Mouse (Mus musculus) left cerebral cortex, adult 2 months (tissue): Measurements from ENCODE around the gene Pnlip. TPM values are rescaled to one million over a fixed set of nuclear protein-coding genes. Genes with fewer than 3 reads are reported as not detected.

ENCODE experiments used
- DNase-seq, 2 experiments: peaks; one replicate each; pipeline ENCODE4 v3.0.0; 2021 to 2022; ENCODE audit warnings: low spot score in 2 of 2, mixed read lengths in 1 of 2; ENCODE audit errors: extremely low spot score in 1 of 2
- H3K27ac ChIP-seq: fragments of 200-600 bp; 2 replicates; pipeline ENCODE4 v1.8.1; 2022
- H3K4me3 ChIP-seq: fragments of 200-600 bp; 2 replicates; pipeline ENCODE4 v1.8.1; 2022
- CTCF ChIP-seq: fragments of 200-600 bp; IDR thresholded peaks from 2 replicates; pipeline ENCODE4 v1.8.1; 2022; ENCODE audit warnings: antibody characterized with exemption, mild to moderate bottlenecking, moderate library complexity
- intact Hi-C: fragments of 180-260 bp; cut with DNase I; formaldehyde crosslinking; loops from one replicate; pipeline ENCODE4 v1.15.1; 2025
- long read RNA-seq, 2 experiments: library from polyadenylated mRNA; stranded (forward); transcript quantifications; one replicate each; pipeline ENCODE4 v2.0.0; 2021; ENCODE audit warnings: borderline mapping rate in 2 of 2
- total RNA-seq, 2 experiments: library from RNA; stranded (reverse); gene quantifications; 2 replicates each; pipeline ENCODE4 v1.2.3; 2021

The Pnlip gene
- 1 to 10 TPM; 3.0 to 3.2 TPM for total RNA-seq
- long read RNA-seq, experiment 1, partial matches to known transcripts, result 0 of 4 reads
- long read RNA-seq, experiment 1, other reads (novel, unspliced or antisense), result 4 of 4 reads
- long read RNA-seq, experiment 2, partial matches to known transcripts, result 0 of 1 reads
- long read RNA-seq, experiment 2, other reads (novel, unspliced or antisense), result 1 of 1 reads

GRCm38 (mm10) chr19:58652198-58652597 is at the start of gene Pnlip:
Gene Pnlip (plus strand): TSS chr19:58652498.
- intact Hi-C loops, result no loop called here
- no peak within 1 kb of the TSS for H3K4me3 ChIP-seq
- no peak for DNase-seq
- H3K27ac ChIP-seq, result no peak within 1 kb of the TSS
- no peak for TF ChIP-seq CTCF

GRCm38 (mm10) chr19:58609716-58610115 is 42.6 kb upstream of the Pnlip start:
- no peak for DNase-seq
- intact Hi-C loops, result no loop called here
- H3K4me3 ChIP-seq, result no peak overlapping the region

GRCm38 (mm10) chr19:58612745-58613144 is 39.6 kb upstream of the Pnlip start:
- no peak for DNase-seq
- TF ChIP-seq CTCF, result no peak
- intact Hi-C loops, result no loop called here
- no peak overlapping the region for H3K27ac ChIP-seq
- no peak overlapping the region for H3K4me3 ChIP-seq

More at GRCm38 (mm10) chr19:58609716-58610115, 42.6 kb upstream of the Pnlip start:
- no peak for TF ChIP-seq CTCF
- H3K27ac ChIP-seq, result no peak overlapping the region

GRCm38 (mm10) chr19:58616606-58617005 is 35.7 kb upstream of the Pnlip start:
- intact Hi-C loops, result no loop called here
- no peak for DNase-seq

GRCm38 (mm10) chr19:58620661-58621060 is 31.6 kb upstream of the Pnlip start:
- no peak overlapping the region for H3K4me3 ChIP-seq
- no peak for TF ChIP-seq CTCF
- DNase-seq, result no peak
- intact Hi-C loops, result no loop called here
- H3K27ac ChIP-seq, result no peak overlapping the region

More at GRCm38 (mm10) chr19:58616606-58617005, 35.7 kb upstream of the Pnlip start:
- TF ChIP-seq CTCF, result no peak
- Histone ChIP-seq H3K27ac (no peak overlapping the region), H3K4me3 (no peak overlapping the region)

GRCm38 (mm10) chr19:58621646-58622045 is 30.7 kb upstream of the Pnlip start:
- Histone ChIP-seq H3K27ac (no peak overlapping the region), H3K4me3 (no peak overlapping the region)
- no peak for TF ChIP-seq CTCF
- intact Hi-C loops, result no loop called here
- no peak for DNase-seq

GRCm38 (mm10) chr19:58624799-58625198 is 27.5 kb upstream of the Pnlip start:
- no peak overlapping the region for H3K27ac ChIP-seq
- no peak overlapping the region for H3K4me3 ChIP-seq
- no peak for DNase-seq
- intact Hi-C loops, result loop anchor here (5.0 kb wide), 1 partner anchor 877 kb away; no protein-coding TSS in a partner anchor
- no peak for TF ChIP-seq CTCF

- H3K4me3 ChIP-seq, result no peak overlapping the region
- H3K27ac ChIP-seq, result no peak overlapping the region
- no peak for TF ChIP-seq CTCF
- intact Hi-C loops, result loop anchor here (5.0 kb wide), 1 partner anchor 878 kb away; no protein-coding TSS in a partner anchor
- DNase-seq, result no peak
Measured at GRCm38 (mm10) chr19:58625254-58625947, 26.9 kb upstream of the Pnlip start.

GRCm38 (mm10) chr19:58627406-58628337 is 24.6 kb upstream of the Pnlip start:
- no peak for DNase-seq
- Histone ChIP-seq H3K4me3 (no peak overlapping the region), H3K27ac (no peak overlapping the region)
- intact Hi-C loops, result loop anchor here (2.0 to 5.0 kb wide), 2 partner anchors 880 to 973 kb away; no protein-coding TSS in a partner anchor
- peak; percentile 75 for TF ChIP-seq CTCF

- H3K4me3 ChIP-seq, result no peak overlapping the region
- intact Hi-C loops, result loop anchor here (5.0 kb wide), 1 partner anchor 882 kb away; no protein-coding TSS in a partner anchor
- DNase-seq, result no peak
- no peak for TF ChIP-seq CTCF
- no peak overlapping the region for H3K27ac ChIP-seq
Measured at GRCm38 (mm10) chr19:58629351-58629773, 22.9 kb upstream of the Pnlip start.

GRCm38 (mm10) chr19:58650036-58650435 is 2.3 kb upstream of the Pnlip start:
- DNase-seq, result no peak
- intact Hi-C loops, result no loop called here
- Histone ChIP-seq H3K4me3 (no peak overlapping the region), H3K27ac (no peak overlapping the region)
- TF ChIP-seq CTCF, result no peak

- peak; percentile 11 to 32 for DNase-seq
- intact Hi-C loops, result no loop called here
Measured at GRCm38 (mm10) chr19:58662098-58662497, 9.8 kb downstream of the Pnlip start.

More at GRCm38 (mm10) chr19:58662098-58662497, 9.8 kb downstream of the Pnlip start:
- no peak overlapping the region for H3K27ac ChIP-seq
- TF ChIP-seq CTCF, result peak; percentile 58
- no peak overlapping the region for H3K4me3 ChIP-seq
